Mouse (Mus musculus): Measurements from ENCODE around the gene Ggact. TPM values are rescaled to one million over a fixed set of nuclear protein-coding genes. Genes with fewer than 3 reads are reported as not detected.

Gene Ggact
- total RNA-seq, 2 experiments from 2014 or later = 23.2 to 25.1 TPM

- DNase-seq = no peak
- intact Hi-C loops (cut with DNase I) = loop anchor here (10.0 kb wide), 1 partner anchor 678 kb away; no protein-coding TSS in a partner anchor
Observed at GRCm38 (mm10) chr14:122872612-122873011, 40.9 kb downstream of the Ggact start.

GRCm38 (mm10) chr14:122871841-122872580, 41.5 kb downstream of the Ggact start:
- intact Hi-C loops (cut with DNase I) = loop anchor here (10.0 kb wide), 1 partner anchor 677 kb away; no protein-coding TSS in a partner anchor

GRCm38 (mm10) chr14:122869831-122870230, 43.7 kb downstream of the Ggact start:
- no peak for DNase-seq
- intact Hi-C loops (cut with DNase I) = loop anchor here (10.0 kb wide), 1 partner anchor 675 kb away; no protein-coding TSS in a partner anchor

More at GRCm38 (mm10) chr14:122871841-122872580, 41.5 kb downstream of the Ggact start:
- no peak for DNase-seq

- intact Hi-C loops (cut with DNase I) = no loop called here
- no peak for DNase-seq
Observed at GRCm38 (mm10) chr14:122867531-122868285, 45.8 kb downstream of the Ggact start.

- intact Hi-C loops (cut with DNase I) = no loop called here
- DNase-seq = no peak
Observed at GRCm38 (mm10) chr14:122865462-122866129, 48.0 kb downstream of the Ggact start.

GRCm38 (mm10) chr14:122862623-122863022, 50.9 kb downstream of the Ggact start:
- no peak for DNase-seq
- intact Hi-C loops (cut with DNase I) = no loop called here

GRCm38 (mm10) chr14:122859792-122860191, 53.8 kb downstream of the Ggact start:
- intact Hi-C loops (cut with DNase I) = no loop called here
- no peak for DNase-seq

GRCm38 (mm10) chr14:122852506-122853057, 61.0 kb downstream of the Ggact start:
- DNase-seq = no peak
- intact Hi-C loops (cut with DNase I) = no loop called here

- intact Hi-C loops (cut with DNase I) = no loop called here
- no peak for DNase-seq
Observed at GRCm38 (mm10) chr14:122837018-122837417, 76.5 kb downstream of the Ggact start.

GRCm38 (mm10) chr14:122836221-122836620, 77.3 kb downstream of the Ggact start:
- no peak for DNase-seq
- intact Hi-C loops (cut with DNase I) = no loop called here

GRCm38 (mm10) chr14:122835487-122836190, 77.9 kb downstream of the Ggact start:
- intact Hi-C loops (cut with DNase I) = no loop called here
- no peak for DNase-seq

GRCm38 (mm10) chr14:122834753-122835152, 78.8 kb downstream of the Ggact start:
- DNase-seq = no peak
- intact Hi-C loops (cut with DNase I) = no loop called here

- intact Hi-C loops (cut with DNase I) = no loop called here
- DNase-seq = no peak
Observed at GRCm38 (mm10) chr14:122833666-122834065, 79.9 kb downstream of the Ggact start.

GRCm38 (mm10) chr14:122830433-122830832, 83.1 kb downstream of the Ggact start:
- intact Hi-C loops (cut with DNase I) = no loop called here
- no peak for DNase-seq

- no peak for DNase-seq
- intact Hi-C loops (cut with DNase I) = no loop called here
Observed at GRCm38 (mm10) chr14:122825464-122825863, 88.1 kb downstream of the Ggact start.

- no peak for DNase-seq
- intact Hi-C loops (cut with DNase I) = no loop called here
Observed at GRCm38 (mm10) chr14:122823791-122824190, 89.8 kb downstream of the Ggact start.

- intact Hi-C loops (cut with DNase I) = no loop called here
- DNase-seq = no peak
Observed at GRCm38 (mm10) chr14:122821002-122821401, 92.6 kb downstream of the Ggact start.

GRCm38 (mm10) chr14:122800296-122800695, 113.3 kb downstream of the Ggact start:
- intact Hi-C loops (cut with DNase I) = no loop called here
- no peak for DNase-seq

- no peak for DNase-seq
- intact Hi-C loops (cut with DNase I) = no loop called here
Observed at GRCm38 (mm10) chr14:122793368-122793767, 120.2 kb downstream of the Ggact start.

GRCm38 (mm10) chr14:122790111-122790510, 123.4 kb downstream of the Ggact start:
- no peak for DNase-seq
- intact Hi-C loops (cut with DNase I) = no loop called here

All from heart, postnatal 36 days (tissue).